Mouse (Mus musculus) T-helper 2 cell (primary cell): ENCODE measurements at regions not wholly inside any gene's neighbourhood (a gene's known extent, or its start where the extent isn't known, plus 50 kb on each side); places are given as distances from the start of the nearest gene placed in this dataset.
"Not testable (repeated sequence)": the region's sequence is repeated elsewhere in the genome, so short reads cannot be mapped to it uniquely, and the experiment has no call there.

Experiments used
- in situ Hi-C: fragments of 300-600 bp; cut with MboI, MseI; formaldehyde crosslinking; loops from one replicate; pipeline ENCODE4 v1.15.1; 2025; ENCODE audit warnings: high pct_unique_total_duplicates

DNA sequence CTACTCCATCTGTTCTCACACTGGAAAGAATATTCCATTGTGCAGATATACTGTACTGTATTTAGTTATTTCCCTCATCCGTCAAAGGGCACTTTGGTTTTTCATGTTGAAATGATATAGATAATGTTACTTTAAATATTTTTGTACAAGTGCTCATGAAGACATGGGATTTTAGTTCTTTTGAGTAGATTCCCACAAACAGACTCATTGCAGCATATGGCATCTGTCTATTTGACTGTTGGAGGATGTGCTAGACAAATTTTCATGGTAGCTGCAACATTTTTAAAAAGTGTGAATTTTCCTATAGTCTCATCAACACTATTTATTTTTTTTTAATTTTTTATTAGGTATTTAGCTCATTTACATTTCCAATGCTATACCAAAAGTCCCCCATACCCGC, 502.5 kb downstream of the Hdgfl1 start:
- in situ Hi-C loops, result no loop called here

DNA sequence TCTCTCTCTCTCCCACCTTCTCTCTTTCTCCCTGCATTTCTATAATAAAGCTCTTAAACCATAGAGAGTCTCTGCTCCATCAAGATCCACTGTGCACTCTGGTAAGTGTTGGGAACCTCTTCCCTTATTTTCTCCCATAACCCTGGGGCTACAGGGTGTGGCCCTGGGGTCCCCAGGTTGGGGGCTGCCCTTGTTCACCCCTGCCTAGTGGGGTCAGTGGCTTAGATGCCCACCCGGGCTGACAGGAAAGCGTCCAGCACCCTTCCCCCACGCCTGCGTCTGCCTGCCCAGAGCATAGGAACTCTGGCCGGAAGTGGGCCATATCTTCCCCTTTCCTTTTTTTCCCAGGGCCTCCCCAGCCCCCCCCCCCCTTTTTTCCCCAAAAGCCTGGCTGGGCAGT, 534.0 kb downstream of the Hdgfl1 start:
- in situ Hi-C loops, result loop anchor here (10.0 kb wide), 1 partner anchor 301 kb away; no protein-coding TSS in a partner anchor

DNA sequence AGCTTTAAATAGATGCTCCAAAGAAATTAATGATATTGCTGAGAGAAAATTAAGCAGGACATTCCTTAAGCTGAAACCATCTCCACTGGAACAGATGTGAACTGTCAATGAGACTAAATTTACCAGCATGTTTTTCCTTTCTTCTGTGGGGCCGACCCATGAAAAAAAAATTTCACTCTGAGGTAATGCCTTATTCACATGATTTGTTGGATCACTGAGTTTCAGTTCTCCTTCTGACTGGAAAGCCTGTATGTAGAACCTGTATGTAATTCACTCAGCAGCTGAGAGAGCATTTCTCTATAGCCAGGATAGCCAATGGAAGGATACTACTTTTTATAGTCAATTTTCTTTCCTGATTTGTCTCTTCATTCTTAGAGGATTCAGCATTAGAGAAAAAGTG, 535.3 kb downstream of the Hdgfl1 start:
- in situ Hi-C loops, result loop anchor here (10.0 kb wide), 1 partner anchor 300 kb away; no protein-coding TSS in a partner anchor

DNA sequence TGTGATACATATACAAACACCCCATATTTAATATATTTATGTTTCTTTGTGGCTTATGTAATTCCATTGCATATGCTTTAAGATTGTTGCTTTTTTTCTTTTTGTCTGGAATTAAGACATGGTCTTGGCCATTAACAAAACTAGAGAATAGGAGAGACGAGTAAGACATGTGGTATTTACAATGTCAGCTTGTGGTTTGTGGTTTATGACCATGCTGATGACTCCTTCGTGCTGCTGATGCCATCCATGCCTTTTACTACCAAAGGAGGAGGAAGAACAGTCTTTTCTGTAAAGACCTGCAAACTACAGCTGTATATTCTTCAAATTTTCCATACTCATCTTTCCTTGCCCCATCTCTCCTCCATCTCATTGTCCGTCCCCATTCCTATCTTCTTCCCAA, 552.7 kb downstream of the Hdgfl1 start:
- in situ Hi-C loops, result no loop called here

DNA sequence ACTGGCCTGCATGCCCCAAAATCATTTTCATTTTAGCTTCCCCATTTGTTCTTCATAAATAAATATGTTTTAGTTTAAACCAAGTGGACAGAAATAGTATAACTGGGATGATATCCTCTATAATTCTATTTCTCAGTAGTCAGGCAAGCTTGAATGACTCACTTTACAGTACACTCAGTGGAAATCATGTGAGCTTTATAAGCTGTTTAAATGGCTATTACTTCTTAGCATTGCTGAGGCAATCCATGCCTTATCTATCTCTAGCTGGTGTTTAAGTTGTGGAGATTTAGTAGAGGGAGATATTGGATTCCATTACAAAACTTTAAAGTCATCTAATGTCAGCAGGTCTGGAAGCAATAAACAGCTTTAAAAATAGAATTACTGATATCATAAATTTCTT, 553.4 kb downstream of the Hdgfl1 start:
- in situ Hi-C loops, result no loop called here

DNA sequence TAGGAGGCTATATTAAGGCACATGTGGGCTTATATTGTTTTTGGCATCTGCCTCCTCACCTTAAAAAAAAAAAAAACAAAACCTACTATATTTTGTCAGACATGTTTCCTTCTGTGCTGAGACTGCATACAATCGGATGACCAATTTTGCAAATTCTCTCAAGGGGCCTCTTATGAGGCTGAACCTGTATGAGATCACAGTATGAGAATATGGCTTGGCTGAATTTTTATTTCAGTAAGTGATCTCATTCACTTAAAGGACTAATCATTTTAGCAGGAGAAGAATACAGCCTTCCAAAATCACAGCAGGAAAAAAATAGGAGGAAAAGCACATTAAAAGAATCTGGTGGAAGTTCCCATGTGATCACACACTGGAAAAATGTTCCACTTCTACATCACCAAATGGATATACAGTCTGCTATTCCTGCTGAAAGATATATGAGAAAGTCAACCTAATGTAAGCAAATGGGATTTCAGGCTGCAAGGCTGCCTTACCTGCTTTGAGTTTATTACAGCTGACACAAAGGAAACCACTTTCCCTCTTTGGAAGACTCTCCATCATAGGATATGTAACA, 564.3 kb downstream of the Hdgfl1 start:
- in situ Hi-C loops, result no loop called here

DNA sequence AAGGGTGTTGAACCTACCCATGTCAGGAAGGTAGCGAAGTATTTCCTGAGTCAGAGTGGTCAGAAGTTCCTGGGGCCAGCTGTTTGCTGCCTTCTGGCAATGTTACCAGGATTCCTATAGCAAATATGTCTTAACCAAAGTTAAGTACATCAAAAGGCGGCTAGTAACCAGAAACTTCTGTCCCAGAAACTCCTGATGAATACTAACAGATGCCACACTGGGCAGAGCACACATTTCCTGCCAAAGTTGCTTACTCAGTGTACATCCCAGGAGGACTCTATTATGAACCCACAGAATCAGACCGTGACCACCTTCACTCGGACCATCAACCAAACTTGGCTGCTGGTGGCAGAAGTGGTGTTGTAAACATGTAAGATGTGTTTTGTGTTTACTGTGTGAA, 575.3 kb downstream of the Hdgfl1 start:
- in situ Hi-C loops, result no loop called here

DNA sequence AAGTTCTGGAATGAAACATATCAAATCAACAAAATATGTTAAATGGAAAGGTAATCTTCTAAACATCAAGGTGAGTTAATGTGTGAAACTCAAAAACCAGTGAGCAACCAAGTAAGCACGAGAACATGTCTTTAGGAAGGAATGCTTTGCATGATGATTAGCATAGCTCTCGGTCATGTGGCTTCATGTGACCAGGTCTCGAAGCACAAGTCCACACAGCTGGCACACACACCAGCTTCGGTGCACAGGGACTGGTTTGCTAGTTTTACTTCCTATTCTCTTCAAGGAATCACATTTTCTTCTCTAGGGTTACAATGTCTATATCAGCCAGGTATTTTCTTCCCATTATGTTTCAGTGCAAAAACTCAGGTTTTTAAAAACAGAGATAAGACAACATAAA, 586.1 kb downstream of the Hdgfl1 start:
- in situ Hi-C loops, result no loop called here

DNA sequence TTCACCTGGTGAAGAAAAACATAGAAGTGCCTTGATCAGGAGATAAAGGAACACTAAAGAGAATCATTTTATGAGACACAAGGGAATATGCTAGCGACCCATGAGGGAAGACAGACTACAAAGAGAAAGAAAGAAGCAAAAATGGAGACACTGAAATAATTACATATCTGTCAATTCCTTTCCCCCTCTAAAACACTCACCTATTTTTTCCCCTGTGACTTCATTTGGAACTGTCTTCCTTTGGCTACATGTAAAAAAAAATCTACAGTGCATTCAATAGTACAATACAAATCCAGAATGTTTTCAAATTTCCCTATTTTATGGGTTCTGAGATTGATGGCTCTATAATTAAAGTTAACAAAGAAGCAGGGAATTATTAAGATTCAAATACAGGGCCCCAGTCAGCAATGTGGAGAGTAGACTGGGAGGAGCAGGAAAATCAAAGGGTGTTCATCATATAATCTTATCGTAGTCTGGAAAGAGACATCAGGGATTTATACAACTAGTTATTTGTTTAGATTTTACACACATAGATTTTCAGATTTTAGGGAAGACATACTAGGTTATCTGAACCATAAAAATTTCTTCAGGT, 598.0 kb downstream of the Hdgfl1 start:
- in situ Hi-C loops, result no loop called here

DNA sequence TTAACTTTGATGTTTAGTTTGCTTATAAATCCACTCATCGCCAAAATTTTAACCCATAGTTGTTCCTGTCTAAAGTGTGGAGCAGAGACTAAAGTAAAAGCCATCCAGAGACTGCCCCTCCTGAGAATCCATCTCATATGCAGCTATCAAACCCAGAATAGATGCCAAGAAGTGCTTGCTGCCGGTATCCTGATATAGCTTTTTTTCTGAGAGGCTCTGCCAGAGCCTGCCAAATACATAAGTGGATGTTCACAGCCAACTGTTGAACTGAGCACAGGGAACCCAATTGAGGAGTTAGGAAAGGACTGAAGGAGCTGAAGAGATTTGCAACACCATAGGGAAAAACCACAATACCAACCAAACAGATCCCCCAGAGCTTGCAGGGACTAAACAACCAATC, 600.3 kb downstream of the Hdgfl1 start:
- in situ Hi-C loops, result no loop called here

DNA sequence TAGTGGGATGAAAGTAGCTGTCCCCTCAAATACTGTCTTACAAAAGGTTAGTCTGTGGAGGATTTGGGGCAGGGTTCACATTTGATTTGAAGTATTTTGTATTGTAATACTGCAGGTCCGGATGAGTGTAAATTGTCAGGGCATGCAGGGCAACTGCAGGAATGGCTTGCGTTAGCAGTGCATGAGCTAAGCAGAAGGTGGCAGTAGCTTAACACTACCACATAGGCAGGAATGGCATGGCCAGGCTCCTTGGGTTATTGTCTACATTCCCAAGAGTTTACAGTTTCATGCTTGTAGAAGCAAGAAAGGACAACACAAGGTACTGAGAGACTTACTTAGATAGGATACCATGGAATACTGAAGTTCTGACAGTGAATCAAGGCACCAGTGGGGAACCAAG, 611.3 kb downstream of the Hdgfl1 start:
- in situ Hi-C loops, result no loop called here

DNA sequence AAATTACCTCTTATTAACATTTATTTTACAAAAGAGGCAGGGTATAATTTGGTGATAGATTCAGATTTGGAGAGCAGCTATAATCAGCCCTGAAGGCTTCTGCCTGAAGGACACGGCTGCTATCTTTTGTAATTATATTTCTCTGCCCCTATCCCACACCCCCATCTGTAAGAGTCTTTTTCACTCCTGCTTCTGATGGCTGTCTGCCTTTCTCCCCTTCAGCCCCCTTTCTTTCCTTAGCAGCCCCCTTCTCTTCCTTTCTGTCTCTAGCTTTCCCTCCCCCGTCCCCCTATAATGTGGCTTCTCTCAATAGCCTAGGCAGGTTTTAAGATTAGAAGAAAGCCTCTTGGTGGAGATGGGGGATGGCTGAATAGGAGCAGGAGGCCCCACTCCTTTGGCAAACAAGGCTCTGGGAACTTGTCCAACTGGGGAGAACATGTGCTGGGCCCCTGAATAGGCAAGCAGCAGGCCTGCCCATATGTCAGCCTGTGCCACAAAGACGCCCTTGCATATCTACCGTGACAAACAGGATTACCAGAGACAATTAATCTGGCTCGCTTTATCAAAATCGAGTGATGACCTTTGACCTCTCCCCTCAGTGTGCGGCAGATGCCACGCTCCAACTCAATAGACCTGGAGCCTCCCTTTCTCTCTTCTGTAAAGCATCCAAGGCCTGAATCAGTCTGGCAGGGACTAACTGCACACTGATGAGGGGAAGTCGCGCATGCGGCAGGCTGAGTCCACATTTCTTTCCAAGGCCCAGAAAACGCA, 615.1 kb downstream of the Hdgfl1 start:
- in situ Hi-C loops, result no loop called here

DNA sequence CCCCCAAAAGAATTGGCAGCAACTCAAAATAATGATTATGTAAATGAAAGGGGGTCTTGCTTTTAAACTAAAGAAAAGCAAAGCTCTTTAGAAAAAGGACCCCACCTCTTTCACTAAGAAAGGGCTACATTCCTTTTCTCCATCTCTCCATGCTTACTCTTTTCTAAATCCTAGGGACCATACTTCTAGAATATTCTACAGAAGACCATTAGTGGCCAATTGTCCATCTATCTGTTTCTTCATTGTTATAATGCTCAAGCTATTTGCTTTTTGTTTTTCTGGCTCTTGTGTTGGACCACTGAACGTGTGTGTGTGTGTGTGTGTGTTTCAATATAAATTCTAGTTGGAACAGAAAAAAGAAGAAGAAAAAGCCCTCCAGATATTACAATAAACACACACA, 615.7 kb downstream of the Hdgfl1 start:
- in situ Hi-C loops, result no loop called here

DNA sequence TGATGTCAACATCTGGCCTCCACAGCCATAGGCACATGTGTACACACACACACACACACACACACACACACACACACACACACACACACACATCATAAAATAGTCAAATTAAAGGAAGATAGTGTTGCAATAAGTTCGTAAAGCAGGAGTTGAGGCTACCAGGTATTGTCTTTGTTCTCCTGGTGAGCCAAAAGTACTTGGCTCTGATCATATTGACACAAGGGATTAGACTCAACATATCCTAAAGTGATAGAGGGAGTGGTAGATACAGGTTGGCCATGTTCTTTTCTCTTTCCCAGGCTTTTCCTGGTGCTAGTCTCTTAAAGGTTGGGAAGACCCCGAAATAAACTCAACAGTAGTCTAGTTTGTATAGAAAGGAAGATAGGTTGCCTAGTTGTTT, 616.9 kb downstream of the Hdgfl1 start:
- in situ Hi-C loops, result no loop called here

DNA sequence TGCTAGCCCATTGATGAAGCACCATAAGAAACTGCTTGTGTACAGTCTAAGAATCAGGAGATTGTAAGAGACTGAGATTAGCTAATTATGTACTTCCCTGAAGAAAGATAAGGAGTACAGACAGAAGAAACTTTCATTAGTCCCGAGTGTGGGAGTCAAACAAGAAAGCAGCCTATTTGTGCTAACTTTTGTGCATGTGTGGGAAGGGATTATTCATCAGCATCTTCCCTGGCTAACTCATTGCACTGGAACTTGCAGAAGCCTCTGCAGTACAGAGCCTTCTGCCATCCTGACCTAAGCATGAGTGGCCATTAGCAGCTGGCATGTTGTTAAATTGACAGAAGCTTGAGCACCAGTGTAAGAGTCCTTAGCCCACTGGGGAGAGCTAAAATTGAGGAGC, 619.5 kb downstream of the Hdgfl1 start:
- in situ Hi-C loops, result no loop called here

DNA sequence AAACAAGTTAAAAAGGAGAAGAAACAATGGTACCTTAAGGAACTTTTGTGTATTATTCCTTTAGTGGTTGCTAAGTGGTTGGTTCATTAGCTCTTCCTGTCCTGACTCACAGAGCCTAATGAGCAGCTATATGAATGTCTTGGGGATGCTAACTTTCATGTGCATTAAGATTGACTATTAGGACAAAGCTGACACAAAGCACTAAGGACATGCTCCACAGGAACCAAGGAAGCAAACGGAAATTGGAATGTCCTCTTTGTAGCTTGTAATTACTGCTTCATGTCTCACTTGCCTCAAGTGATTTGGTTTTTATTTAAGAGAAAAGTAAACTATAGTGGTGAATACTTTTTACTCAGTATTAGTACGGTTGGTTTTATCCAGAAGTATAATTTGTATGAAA, 627.2 kb downstream of the Hdgfl1 start:
- in situ Hi-C loops, result no loop called here

DNA sequence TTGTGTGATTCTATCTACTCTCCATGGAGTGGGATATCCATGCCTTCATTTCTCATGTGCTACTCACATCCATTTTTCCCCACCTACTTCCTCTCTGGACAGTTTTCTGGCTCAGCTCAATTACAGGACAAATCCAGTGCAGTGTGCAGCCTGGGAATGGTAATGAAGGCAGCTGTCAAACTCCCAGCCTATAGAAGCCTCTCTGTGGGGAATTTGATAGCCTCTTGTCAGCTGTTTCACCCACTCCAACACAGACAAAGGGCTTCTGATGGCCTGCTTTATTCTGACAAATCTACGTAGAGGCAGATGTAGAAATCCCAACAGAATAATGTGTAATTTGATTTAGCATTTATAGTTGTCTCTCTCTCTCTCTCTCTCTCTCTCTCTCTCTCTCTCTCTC, 650.6 kb downstream of the Hdgfl1 start:
- in situ Hi-C loops, result no loop called here

DNA sequence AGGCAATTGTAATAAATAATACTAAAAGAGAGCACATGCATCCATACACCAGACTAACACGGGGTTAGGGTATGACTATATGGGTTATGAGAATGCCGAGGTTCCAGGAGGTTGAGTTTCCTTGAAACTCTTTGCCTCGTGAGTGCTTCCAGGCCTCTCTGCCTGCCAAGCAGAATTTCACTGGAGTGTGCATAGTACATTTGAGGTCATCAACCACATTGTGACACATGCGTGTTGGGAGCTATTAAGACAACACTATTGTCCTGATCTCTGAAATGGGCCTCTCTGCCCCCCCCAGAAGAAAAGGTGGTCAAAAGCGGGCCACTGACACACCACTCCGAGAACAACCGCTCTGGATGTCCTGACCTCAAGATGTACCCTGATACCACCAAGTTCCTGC, 655.8 kb downstream of the Hdgfl1 start:
- in situ Hi-C loops, result no loop called here

DNA sequence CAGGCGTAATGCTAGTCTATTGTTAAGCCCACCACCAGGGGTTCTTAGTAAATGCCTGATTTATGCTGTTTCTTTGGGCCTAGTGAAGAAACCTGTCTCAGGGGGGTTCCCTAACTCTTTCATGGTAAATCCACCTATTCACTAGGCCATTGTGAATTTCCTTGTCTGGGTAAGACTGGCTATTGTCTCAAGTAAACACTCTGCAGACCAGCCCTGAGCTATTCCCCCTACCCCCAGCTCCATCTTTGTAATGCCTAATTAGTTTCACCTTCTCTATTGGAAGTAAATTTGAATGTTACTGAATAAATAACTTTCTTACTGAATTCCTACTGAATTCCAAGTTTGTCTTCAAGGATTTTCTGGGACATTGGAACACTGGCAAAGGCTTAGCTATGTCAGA, 656.2 kb downstream of the Hdgfl1 start:
- in situ Hi-C loops, result not testable (repeated sequence)

DNA sequence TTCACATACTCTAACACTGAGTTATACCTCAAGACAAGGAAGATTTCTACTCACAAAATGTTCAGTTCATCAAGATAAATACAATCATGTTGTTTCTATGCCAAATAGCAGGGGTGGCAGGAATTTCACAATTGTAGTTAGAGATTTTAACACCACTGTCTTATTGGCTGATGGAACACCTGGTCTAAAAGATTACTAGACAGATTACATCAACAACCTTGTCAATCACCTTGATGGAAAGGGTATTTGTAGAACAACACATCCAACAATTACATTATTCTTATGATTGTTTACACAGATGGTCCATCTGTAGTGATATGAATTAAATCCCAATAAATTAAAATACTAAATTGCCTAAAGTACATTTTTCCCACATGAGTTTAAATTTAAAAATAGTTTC, 657.4 kb downstream of the Hdgfl1 start:
- in situ Hi-C loops, result no loop called here

DNA sequence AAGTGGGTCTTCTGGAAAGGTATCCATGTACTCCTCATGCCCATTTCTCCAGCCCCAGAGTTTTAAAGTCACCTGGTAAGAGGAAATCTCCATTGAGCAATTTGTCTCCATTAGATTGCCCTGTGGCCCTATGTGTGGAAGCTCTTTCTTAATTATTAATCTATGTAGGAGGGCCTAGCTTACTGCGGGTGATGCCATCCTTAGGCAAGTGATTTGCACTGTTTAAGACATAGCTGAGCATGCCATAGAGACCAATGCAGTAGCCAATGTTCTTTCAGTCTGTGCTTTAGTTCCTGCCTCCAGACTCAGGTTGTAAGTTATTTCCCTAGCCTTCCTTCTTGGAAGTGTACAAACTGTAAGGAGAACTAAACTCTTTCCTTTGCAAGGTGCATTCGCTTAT, 661.0 kb downstream of the Hdgfl1 start:
- in situ Hi-C loops, result no loop called here

DNA sequence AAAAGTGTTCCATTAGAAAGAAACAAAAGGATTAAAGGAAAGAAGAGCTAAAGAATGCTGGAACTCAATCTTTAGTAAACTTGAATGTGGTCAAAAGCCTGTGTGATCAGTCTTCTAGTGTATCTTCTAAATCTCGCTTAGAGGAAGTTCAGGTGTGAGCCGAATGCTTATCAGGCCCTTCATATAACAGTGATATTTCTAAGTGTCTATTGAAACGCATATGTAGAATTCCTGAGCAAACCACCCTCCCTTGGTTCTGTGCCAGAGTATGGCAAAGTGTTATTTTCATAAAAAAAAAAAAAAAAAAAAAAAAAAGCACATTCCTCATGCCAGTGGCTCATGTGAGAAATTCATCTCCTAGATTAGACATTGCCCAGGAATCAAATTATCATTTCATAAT, 681.2 kb downstream of the Hdgfl1 start:
- in situ Hi-C loops, result no loop called here

DNA sequence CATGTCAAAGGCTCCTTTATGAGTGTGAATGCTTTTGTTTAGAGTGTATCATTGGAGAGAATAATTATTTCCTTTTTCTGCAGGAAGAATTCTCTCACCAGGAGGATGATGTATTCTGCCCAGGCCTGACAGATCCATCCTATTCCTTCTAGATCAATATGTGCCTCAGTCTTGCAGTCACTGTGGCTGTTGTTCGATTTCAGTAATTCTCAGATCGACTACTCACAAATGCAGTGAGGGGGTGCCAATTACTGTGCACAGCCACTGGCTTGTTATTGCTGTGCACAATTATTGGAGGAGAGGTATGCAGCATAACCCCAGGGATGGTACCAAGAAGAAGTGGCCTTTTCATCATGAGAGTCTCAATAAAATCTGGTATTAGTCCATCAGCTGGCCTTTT, 689.2 kb downstream of the Hdgfl1 start:
- in situ Hi-C loops, result no loop called here
